Mouse (Mus musculus): ENCODE results near the gene Gpr171. TPM values are rescaled to one million over a fixed set of nuclear protein-coding genes. Genes with fewer than 3 reads are reported as not detected.

Gpr171 gene
- total and polyA plus RNA-seq, 2 experiments from 2014 or later = 0.78 TPM; not detected in 1

DNA sequence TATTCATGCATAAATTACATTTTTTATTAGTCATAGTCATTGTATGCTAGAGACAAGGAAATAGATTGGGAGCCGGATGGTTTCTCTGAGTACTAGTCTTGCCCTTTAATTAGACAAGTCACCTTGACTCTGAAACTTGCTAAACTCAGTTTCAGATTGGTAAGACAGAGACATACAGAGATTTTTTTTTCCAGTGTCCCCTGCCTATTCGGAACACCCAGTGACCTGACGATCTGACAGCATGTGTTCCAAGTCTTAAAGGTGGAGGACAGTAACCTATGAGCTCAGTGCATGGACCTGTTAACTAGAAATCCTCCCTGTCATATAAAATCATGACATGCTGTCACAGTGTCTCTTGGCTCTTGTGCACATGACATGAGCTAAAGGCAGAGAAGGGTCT is 27.9 kb upstream of the Gpr171 start:
- Histone ChIP-seq H3K4me3 (ENCODE audit: low read length) (no peak overlapping the region), H3K9me3 (ENCODE audit: low read length) (no peaks in the 10 kb centered on the region), H3K27ac (no peak overlapping the region), H3K4me1 (ENCODE audit: insufficient read depth, low read length) (no peaks in the 10 kb centered on the region), H3K27me3 (ENCODE audit: insufficient read depth, low read length) (no peaks in the 10 kb centered on the region), H3K36me3 (ENCODE audit: insufficient read depth, low read length) (peaks cover 3% of the 10 kb centered on the region; the same call in 1 of the 2 replicates), H3K9ac (replicated peaks; ENCODE audit: low read length) (no peak overlapping the region), H3K4me2 (ENCODE audit: low read depth, low read length) (no peak overlapping the region)
- ATAC-seq (no peak), DNase-seq (ENCODE audit: low spot score) (no peak)
- no peak for TF ChIP-seq CTCF (IDR thresholded peaks at IDR 0.05; ENCODE audit: low read depth)
- WGBS = 81% methylated on average over 3 of the region's 3 CpGs

DNA sequence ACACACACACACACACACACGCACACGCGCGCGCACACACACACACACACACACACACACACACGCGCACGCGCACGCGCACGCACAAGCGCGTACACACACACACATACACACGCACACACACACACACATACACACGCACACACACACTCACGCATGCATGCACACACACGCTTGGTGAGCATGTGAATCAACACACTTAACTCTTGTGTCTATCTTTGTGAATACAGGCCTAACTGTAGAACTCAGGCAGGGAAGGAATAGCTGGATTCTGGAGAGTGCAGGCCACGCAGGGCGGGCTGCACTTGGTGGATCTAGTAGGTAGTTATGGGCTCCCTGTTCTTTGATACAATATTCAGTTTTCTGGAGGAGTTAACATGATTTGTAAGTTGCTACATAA is 27.1 kb upstream of the Gpr171 start:
- H3K9me3 ChIP-seq (ENCODE audit: low read length) = no peaks in the 10 kb centered on the region
- H3K27ac ChIP-seq = no peak overlapping the region
- peaks cover 3% of the 10 kb centered on the region; the same call in 1 of the 2 replicates for H3K36me3 ChIP-seq (ENCODE audit: insufficient read depth, low read length)
- TF ChIP-seq CTCF (IDR thresholded peaks at IDR 0.05; ENCODE audit: low read depth) = no peak
- 78% methylated on average over 20 of the region's 20 CpGs for WGBS
- no peak for ATAC-seq
- H3K4me3 ChIP-seq (ENCODE audit: low read length) = no peak overlapping the region
- no peaks in the 10 kb centered on the region for H3K4me1 ChIP-seq (ENCODE audit: insufficient read depth, low read length)
- H3K27me3 ChIP-seq (ENCODE audit: insufficient read depth, low read length) = no peaks in the 10 kb centered on the region
- no peak for DNase-seq (ENCODE audit: low spot score)
- no peak overlapping the region for H3K4me2 ChIP-seq (ENCODE audit: low read depth, low read length)
- no peak overlapping the region for H3K9ac ChIP-seq (replicated peaks; ENCODE audit: low read length)

DNA sequence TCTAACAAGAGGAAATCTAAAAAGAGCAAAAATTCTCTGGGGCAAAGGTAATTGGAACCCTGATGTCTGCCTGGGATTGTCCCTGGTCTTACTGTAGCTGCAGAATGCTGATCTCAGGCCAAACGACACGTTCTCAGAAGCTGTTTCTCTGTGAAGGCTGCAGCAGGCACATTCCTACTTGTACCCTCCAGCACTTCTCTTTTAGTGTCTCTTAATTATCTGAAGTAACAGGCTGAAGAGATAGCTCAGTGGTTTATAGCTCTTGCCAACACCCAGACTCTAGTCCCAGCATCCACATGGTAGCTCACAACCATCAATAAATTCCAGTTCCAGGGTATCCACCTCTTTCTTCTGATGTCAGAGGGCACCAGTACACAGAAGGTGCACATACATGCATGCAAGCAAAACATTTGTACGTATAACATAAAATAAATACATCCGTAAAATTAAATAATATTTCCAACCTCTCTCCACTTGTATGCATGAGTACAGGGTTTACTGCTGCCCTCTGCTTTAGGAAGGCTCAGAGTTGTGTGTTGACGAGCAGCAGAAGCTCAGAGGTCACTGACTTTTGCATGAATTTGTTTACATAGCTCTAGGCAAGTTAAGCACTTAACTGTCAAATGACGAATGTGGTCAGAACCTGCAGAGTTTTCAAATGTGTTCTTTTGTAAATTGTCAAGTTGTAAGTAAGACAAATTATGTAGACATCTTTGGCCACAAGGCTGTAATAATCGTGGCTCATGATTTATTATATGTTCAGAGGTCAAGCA is 24.3 kb upstream of the Gpr171 start:
- Histone ChIP-seq H3K9ac (replicated peaks; ENCODE audit: low read length) (no peak overlapping the region), H3K4me3 (ENCODE audit: low read length) (no peak overlapping the region), H3K27me3 (ENCODE audit: insufficient read depth, low read length) (no peaks in the 10 kb centered on the region), H3K4me1 (ENCODE audit: insufficient read depth, low read length) (no peaks in the 10 kb centered on the region), H3K36me3 (ENCODE audit: insufficient read depth, low read length) (no peaks in the 10 kb centered on the region; the same call in 1 of the 2 replicates), H3K27ac (no peak overlapping the region), H3K4me2 (ENCODE audit: low read depth, low read length) (no peak overlapping the region), H3K9me3 (ENCODE audit: low read length) (no peaks in the 10 kb centered on the region)
- DNase-seq (ENCODE audit: low spot score) (no peak), ATAC-seq (no peak)
- WGBS = 65% methylated on average over 7 of the region's 7 CpGs
- no peak for TF ChIP-seq CTCF (IDR thresholded peaks at IDR 0.05; ENCODE audit: low read depth)

DNA sequence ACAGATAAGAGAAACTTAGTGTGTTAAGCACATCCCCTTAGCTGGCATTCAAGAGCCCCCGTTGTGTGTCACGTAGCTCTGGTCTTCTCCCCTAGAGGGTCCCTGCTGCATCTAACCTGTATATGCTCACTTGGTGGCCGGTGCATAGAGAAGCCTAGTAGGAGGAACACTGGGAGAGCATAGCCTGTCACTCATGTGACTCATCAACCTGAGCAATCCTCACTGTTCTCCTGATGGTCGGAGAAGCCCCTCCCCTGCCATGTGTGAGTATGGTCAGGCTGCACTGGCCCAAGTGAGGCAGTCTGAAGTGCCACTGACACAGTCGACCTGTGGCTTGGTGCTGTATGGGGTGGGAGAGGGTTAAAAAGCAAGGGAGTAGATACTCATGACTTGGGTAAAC is 23.4 kb upstream of the Gpr171 start:
- Histone ChIP-seq H3K27ac (no peak overlapping the region), H3K4me1 (ENCODE audit: insufficient read depth, low read length) (no peaks in the 10 kb centered on the region), H3K4me2 (ENCODE audit: low read depth, low read length) (no peak overlapping the region), H3K4me3 (ENCODE audit: low read length) (no peak overlapping the region), H3K9ac (replicated peaks; ENCODE audit: low read length) (no peak overlapping the region), H3K9me3 (ENCODE audit: low read length) (no peaks in the 10 kb centered on the region), H3K27me3 (ENCODE audit: insufficient read depth, low read length) (no peaks in the 10 kb centered on the region), H3K36me3 (ENCODE audit: insufficient read depth, low read length) (no peaks in the 10 kb centered on the region; the same call in 1 of the 2 replicates)
- 73% methylated on average over 5 of the region's 5 CpGs for WGBS
- ATAC-seq (no peak), DNase-seq (ENCODE audit: low spot score) (no peak)
- no peak for TF ChIP-seq CTCF (IDR thresholded peaks at IDR 0.05; ENCODE audit: low read depth)

- no peak overlapping the region for H3K4me3 ChIP-seq (ENCODE audit: low read length)
- H3K9me3 ChIP-seq (ENCODE audit: low read length) = no peaks in the 10 kb centered on the region
- DNase-seq (ENCODE audit: low spot score) = no peak
- H3K27me3 ChIP-seq (ENCODE audit: insufficient read depth, low read length) = no peaks in the 10 kb centered on the region
- H3K9ac ChIP-seq (replicated peaks; ENCODE audit: low read length) = no peak overlapping the region
- no peaks in the 10 kb centered on the region; the same call in 1 of the 2 replicates for H3K36me3 ChIP-seq (ENCODE audit: insufficient read depth, low read length)
- TF ChIP-seq CTCF (IDR thresholded peaks at IDR 0.05; ENCODE audit: low read depth) = no peak
- 66% methylated on average over 7 of the region's 7 CpGs for WGBS
- H3K4me1 ChIP-seq (ENCODE audit: insufficient read depth, low read length) = no peaks in the 10 kb centered on the region
- H3K27ac ChIP-seq = no peak overlapping the region; the same call in 1 of the 2 replicates
- no peak for ATAC-seq
- no peak overlapping the region for H3K4me2 ChIP-seq (ENCODE audit: low read depth, low read length)
Measured at GRCm38 (mm10) chr3:59121780-59122449, 20.3 kb upstream of the Gpr171 start.

DNA sequence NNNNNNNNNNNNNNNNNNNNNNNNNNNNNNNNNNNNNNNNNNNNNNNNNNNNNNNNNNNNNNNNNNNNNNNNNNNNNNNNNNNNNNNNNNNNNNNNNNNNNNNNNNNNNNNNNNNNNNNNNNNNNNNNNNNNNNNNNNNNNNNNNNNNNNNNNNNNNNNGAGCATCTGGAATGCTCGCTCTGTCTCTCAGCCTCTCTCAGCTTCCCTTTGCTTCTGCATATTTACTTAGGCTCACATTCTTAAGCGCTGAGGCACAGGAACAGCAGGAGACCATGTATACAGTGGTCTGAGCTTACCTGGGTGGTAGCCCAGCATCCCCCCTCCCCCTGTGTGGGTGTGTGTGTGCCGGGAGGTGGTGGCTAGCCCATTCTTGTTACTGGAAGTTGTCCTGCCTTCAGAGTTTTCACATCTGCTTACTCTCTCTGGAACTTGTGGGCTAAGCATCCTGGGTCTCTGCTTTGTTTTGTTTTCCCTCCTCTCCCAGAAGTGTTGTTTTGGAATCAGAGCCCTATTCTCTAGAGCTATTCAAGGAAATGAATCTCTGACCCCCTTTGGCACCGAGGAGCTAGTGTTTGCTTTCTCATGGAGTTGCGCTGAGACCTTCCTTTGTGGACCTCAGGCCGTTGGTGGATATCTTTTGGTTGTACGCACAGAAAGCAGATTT is 19.6 kb upstream of the Gpr171 start:
- Histone ChIP-seq H3K9ac (replicated peaks; ENCODE audit: low read length) (no peak overlapping the region), H3K27ac (peak overlapping the region; percentile 15; the same call in 1 of the 2 replicates), H3K9me3 (ENCODE audit: low read length) (no peaks in the 10 kb centered on the region), H3K27me3 (ENCODE audit: insufficient read depth, low read length) (no peaks in the 10 kb centered on the region), H3K4me2 (ENCODE audit: low read depth, low read length) (no peak overlapping the region), H3K4me3 (ENCODE audit: low read length) (no peak overlapping the region), H3K4me1 (ENCODE audit: insufficient read depth, low read length) (no peaks in the 10 kb centered on the region), H3K36me3 (ENCODE audit: insufficient read depth, low read length) (no peaks in the 10 kb centered on the region; the same call in 1 of the 2 replicates)
- no peak for DNase-seq (ENCODE audit: low spot score)
- no peak for TF ChIP-seq CTCF (IDR thresholded peaks at IDR 0.05; ENCODE audit: low read depth)
- 36% methylated on average over 7 of the region's 7 CpGs for WGBS
- ATAC-seq = peak; percentile 21; the same call in 1 of the 2 replicates
